Mouse (Mus musculus): ENCODE data around the gene Bcar3. TPM values are rescaled to one million over a fixed set of nuclear protein-coding genes. Genes with fewer than 3 reads are reported as not detected.

Bcar3 gene
- polyA plus RNA-seq, 1 experiment from 2014 or later: 13.7 TPM

DNA sequence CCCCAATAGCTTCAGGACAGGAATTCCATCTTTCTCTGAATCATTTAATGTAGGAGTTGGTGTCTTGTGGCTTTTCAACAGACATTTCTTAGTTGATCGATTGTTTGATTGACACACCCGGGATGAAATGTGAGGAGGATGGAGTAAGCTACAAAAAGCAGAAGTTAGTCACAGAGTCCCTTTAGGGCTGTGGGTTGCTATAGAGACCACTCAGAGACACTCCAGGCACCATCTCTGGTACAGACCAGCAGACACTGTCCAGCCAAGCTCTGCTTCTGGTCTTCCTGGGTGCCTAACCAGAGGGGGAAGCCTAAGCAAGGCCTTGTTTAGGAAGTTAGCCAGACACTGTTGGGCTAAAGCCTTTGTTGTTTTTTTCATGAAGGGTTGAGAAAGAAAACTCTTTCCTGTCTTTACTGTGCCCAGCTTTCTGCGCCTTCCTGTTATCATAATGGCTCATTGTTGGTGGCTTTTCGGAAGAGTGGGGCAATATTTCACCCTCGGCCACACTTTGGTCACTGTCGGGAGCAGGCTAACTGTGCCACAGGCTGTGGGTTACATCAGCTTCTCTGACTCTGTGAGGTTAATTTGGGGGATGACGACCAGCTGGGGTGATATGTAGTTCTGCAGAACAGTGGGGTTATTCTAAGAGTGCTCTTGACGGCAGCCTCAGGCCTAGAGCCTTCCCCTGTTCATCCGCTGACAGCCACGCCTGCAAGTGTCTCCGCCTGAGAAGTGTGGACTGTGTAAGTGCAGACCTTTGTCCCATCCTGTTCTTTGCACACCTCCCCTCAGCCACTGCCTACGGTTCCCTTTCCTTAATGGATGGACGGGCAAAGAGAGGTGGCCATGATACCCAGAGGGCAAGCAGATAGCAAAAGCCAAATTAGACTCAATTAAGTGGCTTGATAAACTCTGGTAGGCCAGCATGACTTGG lies 46.5 kb downstream of the Bcar3 start:
- Histone ChIP-seq H3K4me3 (replicated peaks; ENCODE audit: low read length) (no peak overlapping the region), H3K27me3 (ENCODE audit: control insufficient read depth, insufficient read depth, low read length) (no peaks in the 10 kb centered on the region), H3K27ac (ENCODE audit: low read length) (no peak overlapping the region), H3K4me1 (ENCODE audit: control insufficient read depth, insufficient read depth, low read length) (no peaks in the 10 kb centered on the region), H3K4me2 (ENCODE audit: low read depth, low read length) (no peak overlapping the region), H3K9me3 (replicated peaks; ENCODE audit: control insufficient read depth, low read length) (no peaks in the 10 kb centered on the region), H3K36me3 (ENCODE audit: control insufficient read depth, insufficient read depth, low read length) (no peaks in the 10 kb centered on the region), H3K9ac (ENCODE audit: low read length) (no peak overlapping the region)
- ATAC-seq (ENCODE audit: insufficient read depth, low FRiP score): no peak
- 73% methylated on average over 13 of the region's 13 CpGs for WGBS

DNA sequence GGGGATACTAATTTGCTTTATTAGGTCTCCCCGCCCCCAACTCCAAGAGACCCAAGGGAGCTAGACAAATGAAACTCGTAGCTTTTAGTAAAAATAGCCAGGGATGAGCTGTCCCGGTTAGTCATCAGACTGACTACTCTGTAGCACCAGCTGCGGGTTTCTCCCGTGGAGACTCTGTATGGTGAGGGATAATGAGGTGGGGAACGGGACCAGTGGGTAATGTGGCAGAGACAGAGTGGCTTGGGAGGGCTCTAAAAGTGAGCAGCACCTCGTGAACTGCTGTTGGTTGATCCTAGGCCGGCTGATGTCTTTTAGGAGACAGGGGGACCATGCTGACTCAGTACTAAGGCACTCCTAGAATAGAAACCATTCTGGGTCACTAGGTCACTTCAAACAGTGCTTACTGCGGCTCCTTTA lies 49.5 kb downstream of the Bcar3 start:
- Histone ChIP-seq H3K27me3 (ENCODE audit: control insufficient read depth, insufficient read depth, low read length) (no peaks in the 10 kb centered on the region), H3K27ac (ENCODE audit: low read length) (no peak overlapping the region), H3K9ac (ENCODE audit: low read length) (no peak overlapping the region), H3K9me3 (replicated peaks; ENCODE audit: control insufficient read depth, low read length) (no peaks in the 10 kb centered on the region), H3K4me2 (ENCODE audit: low read depth, low read length) (no peak overlapping the region), H3K4me1 (ENCODE audit: control insufficient read depth, insufficient read depth, low read length) (no peaks in the 10 kb centered on the region), H3K4me3 (replicated peaks; ENCODE audit: low read length) (no peak overlapping the region), H3K36me3 (ENCODE audit: control insufficient read depth, insufficient read depth, low read length) (no peaks in the 10 kb centered on the region)
- no peak for ATAC-seq (ENCODE audit: insufficient read depth, low FRiP score)
- 58% methylated on average over 9 of the region's 9 CpGs for WGBS

- H3K9ac ChIP-seq (ENCODE audit: low read length): no peak overlapping the region
- H3K9me3 ChIP-seq (replicated peaks; ENCODE audit: control insufficient read depth, low read length): no peaks in the 10 kb centered on the region
- H3K4me2 ChIP-seq (ENCODE audit: low read depth, low read length): no peak overlapping the region
- no peak for ATAC-seq (ENCODE audit: insufficient read depth, low FRiP score)
- H3K27me3 ChIP-seq (ENCODE audit: control insufficient read depth, insufficient read depth, low read length): no peaks in the 10 kb centered on the region
- peaks cover 3% of the 10 kb centered on the region; the same call in 1 of the 2 replicates for H3K4me1 ChIP-seq (ENCODE audit: control insufficient read depth, insufficient read depth, low read length)
- 68% methylated on average over 5 of the region's 5 CpGs for WGBS
- H3K27ac ChIP-seq (ENCODE audit: low read length): no peak overlapping the region
- no peak overlapping the region for H3K4me3 ChIP-seq (replicated peaks; ENCODE audit: low read length)
- H3K36me3 ChIP-seq (ENCODE audit: control insufficient read depth, insufficient read depth, low read length): no peaks in the 10 kb centered on the region
These were observed 50.4 kb downstream of the Bcar3 start for GRCm38 (mm10) chr3:122344350-122344749.

DNA sequence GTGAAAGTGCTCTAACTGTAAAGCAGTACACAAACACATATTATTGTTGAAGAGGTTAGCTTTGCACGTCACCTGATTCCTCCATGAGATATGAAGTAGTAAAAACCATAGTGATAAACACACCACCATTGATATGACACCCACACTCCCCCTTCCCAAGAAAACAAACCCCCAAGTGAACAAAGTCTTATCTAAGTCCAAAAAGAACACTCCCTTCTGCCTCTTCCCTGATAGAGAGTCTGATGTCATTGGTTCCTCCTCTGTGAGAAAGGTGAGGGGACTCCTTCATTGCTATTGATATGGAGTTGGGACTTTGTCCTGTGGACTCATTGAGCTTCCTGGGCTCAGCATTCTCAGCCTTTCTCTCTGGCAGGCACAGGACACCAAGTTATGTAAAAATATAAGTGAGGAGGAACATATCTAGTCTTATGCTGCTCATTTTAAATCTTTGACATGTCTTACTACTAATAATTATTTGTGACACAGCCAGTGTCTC lies 52.1 kb downstream of the Bcar3 start:
- no peak overlapping the region for H3K4me2 ChIP-seq (ENCODE audit: low read depth, low read length)
- H3K4me1 ChIP-seq (ENCODE audit: control insufficient read depth, insufficient read depth, low read length): peaks cover 3% of the 10 kb centered on the region; the same call in 1 of the 2 replicates
- H3K9ac ChIP-seq (ENCODE audit: low read length): no peak overlapping the region
- no peak for ATAC-seq (ENCODE audit: insufficient read depth, low FRiP score)
- H3K27ac ChIP-seq (ENCODE audit: low read length): no peak overlapping the region
- H3K9me3 ChIP-seq (replicated peaks; ENCODE audit: control insufficient read depth, low read length): no peaks in the 10 kb centered on the region
- WGBS: 73% methylated on average over 1 of the region's 1 CpGs
- no peaks in the 10 kb centered on the region for H3K27me3 ChIP-seq (ENCODE audit: control insufficient read depth, insufficient read depth, low read length)
- no peaks in the 10 kb centered on the region for H3K36me3 ChIP-seq (ENCODE audit: control insufficient read depth, insufficient read depth, low read length)
- H3K4me3 ChIP-seq (replicated peaks; ENCODE audit: low read length): no peak overlapping the region

DNA sequence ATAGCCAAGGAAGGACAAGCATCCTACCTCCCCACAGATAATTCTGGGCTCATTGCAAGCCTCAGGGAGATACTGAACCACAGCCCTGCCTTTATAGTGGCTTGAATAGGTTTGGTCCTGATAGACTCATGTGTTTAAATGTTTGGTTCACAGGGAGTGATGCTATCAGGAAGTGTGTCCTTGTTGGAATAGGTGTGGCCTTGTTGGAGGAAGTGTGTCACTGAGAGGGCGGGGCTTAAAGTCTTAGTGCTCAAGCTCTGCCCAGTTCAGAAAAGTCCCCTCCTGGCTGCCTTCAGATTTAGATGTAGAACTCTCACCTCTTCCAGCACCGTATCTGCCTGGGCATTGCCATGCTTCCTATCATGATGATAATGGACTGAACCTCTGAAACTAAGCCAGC lies 52.7 kb downstream of the Bcar3 start:
- H3K27me3 ChIP-seq (ENCODE audit: control insufficient read depth, insufficient read depth, low read length): no peaks in the 10 kb centered on the region
- ATAC-seq (ENCODE audit: insufficient read depth, low FRiP score): no peak
- WGBS: 98% methylated on average over 2 of the region's 2 CpGs
- no peak overlapping the region for H3K9ac ChIP-seq (ENCODE audit: low read length)
- H3K4me3 ChIP-seq (replicated peaks; ENCODE audit: low read length): no peak overlapping the region
- H3K36me3 ChIP-seq (ENCODE audit: control insufficient read depth, insufficient read depth, low read length): no peaks in the 10 kb centered on the region
- H3K27ac ChIP-seq (ENCODE audit: low read length): no peak overlapping the region
- H3K9me3 ChIP-seq (replicated peaks; ENCODE audit: control insufficient read depth, low read length): no peaks in the 10 kb centered on the region
- peaks cover 3% of the 10 kb centered on the region; the same call in 1 of the 2 replicates for H3K4me1 ChIP-seq (ENCODE audit: control insufficient read depth, insufficient read depth, low read length)
- H3K4me2 ChIP-seq (ENCODE audit: low read depth, low read length): no peak overlapping the region

DNA sequence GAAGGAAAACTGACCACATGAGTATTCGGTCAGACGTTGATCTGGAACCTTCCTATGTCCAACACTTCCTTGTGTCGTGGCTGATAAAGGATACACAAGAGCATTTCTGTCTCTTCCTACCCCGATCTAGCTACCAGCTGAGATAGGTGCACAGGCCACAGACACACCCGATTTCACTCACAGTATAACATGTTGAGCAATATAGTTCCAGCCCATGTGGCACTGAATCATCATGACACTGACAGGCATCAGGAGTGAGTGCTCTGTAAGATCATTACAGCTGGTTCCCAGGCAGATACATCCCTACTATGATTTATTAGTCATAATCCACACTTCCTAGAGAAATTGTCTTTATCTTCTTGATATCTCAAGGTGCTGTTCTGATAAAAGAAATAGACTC lies 54.7 kb downstream of the Bcar3 start:
- no peak overlapping the region for H3K4me3 ChIP-seq (replicated peaks; ENCODE audit: low read length)
- H3K4me2 ChIP-seq (ENCODE audit: low read depth, low read length): no peak overlapping the region
- no peaks in the 10 kb centered on the region for H3K27me3 ChIP-seq (ENCODE audit: control insufficient read depth, insufficient read depth, low read length)
- peaks cover 3% of the 10 kb centered on the region; the same call in 1 of the 2 replicates for H3K4me1 ChIP-seq (ENCODE audit: control insufficient read depth, insufficient read depth, low read length)
- no peak for ATAC-seq (ENCODE audit: insufficient read depth, low FRiP score)
- H3K9me3 ChIP-seq (replicated peaks; ENCODE audit: control insufficient read depth, low read length): no peaks in the 10 kb centered on the region
- 64% methylated on average over 5 of the region's 5 CpGs for WGBS
- H3K9ac ChIP-seq (ENCODE audit: low read length): no peak overlapping the region
- no peaks in the 10 kb centered on the region for H3K36me3 ChIP-seq (ENCODE audit: control insufficient read depth, insufficient read depth, low read length)
- no peak overlapping the region for H3K27ac ChIP-seq (ENCODE audit: low read length)

DNA sequence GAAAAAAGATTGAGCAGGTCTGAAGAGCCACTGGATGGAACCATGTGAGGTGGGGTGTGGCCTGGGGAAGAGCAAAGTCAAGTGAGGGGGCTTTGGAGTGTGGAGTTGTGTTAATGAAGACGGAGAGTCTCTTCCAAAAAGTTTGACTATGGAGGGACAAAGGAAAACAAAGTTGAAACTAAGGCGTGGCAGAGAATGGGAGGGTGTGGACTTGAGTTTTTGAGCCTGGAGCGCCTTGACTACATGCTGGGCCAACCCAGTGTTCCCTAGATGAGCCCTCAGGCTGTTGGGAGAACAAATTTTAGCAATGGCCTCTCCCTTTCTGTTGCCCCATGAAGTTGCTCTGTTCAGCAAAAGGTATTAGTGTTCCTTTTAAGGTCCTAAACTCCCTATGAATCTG lies 58.9 kb downstream of the Bcar3 start:
- Histone ChIP-seq H3K9ac (ENCODE audit: low read length) (no peak overlapping the region), H3K4me1 (ENCODE audit: control insufficient read depth, insufficient read depth, low read length) (peaks cover 3% of the 10 kb centered on the region; the same call in 1 of the 2 replicates), H3K4me2 (ENCODE audit: low read depth, low read length) (no peak overlapping the region), H3K27ac (ENCODE audit: low read length) (no peak overlapping the region), H3K36me3 (ENCODE audit: control insufficient read depth, insufficient read depth, low read length) (no peaks in the 10 kb centered on the region), H3K4me3 (replicated peaks; ENCODE audit: low read length) (no peak overlapping the region), H3K27me3 (ENCODE audit: control insufficient read depth, insufficient read depth, low read length) (no peaks in the 10 kb centered on the region), H3K9me3 (replicated peaks; ENCODE audit: control insufficient read depth, low read length) (no peaks in the 10 kb centered on the region)
- 74% methylated on average over 3 of the region's 3 CpGs for WGBS
- no peak for ATAC-seq (ENCODE audit: insufficient read depth, low FRiP score)

DNA sequence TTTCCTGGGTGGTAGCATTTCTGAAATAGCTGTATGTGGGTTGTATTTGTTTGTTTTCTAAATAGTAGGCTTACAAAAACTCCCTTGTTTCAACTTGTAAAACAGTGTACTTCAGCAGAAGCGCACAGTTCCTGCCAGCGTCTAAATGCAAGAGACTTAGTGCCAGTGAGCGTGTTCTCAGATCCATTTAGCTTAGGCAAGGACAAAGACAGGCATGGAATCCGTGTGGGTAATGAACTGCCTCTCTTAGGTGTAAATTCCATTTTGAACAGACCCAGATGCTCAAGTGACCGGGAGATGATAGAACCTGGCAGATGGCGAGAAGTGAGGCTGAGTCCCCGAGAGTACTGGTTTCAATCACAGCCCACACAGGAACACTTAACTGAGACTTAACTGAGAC lies 65.5 kb downstream of the Bcar3 start:
- H3K36me3 ChIP-seq (ENCODE audit: control insufficient read depth, insufficient read depth, low read length): no peaks in the 10 kb centered on the region
- 80% methylated on average over 7 of the region's 7 CpGs for WGBS
- no peak overlapping the region for H3K9ac ChIP-seq (ENCODE audit: low read length)
- no peaks in the 10 kb centered on the region for H3K4me1 ChIP-seq (ENCODE audit: control insufficient read depth, insufficient read depth, low read length)
- H3K9me3 ChIP-seq (replicated peaks; ENCODE audit: control insufficient read depth, low read length): no peaks in the 10 kb centered on the region
- ATAC-seq (ENCODE audit: insufficient read depth, low FRiP score): no peak
- no peak overlapping the region for H3K27ac ChIP-seq (ENCODE audit: low read length)
- no peak overlapping the region for H3K4me3 ChIP-seq (replicated peaks; ENCODE audit: low read length)
- no peaks in the 10 kb centered on the region for H3K27me3 ChIP-seq (ENCODE audit: control insufficient read depth, insufficient read depth, low read length)
- H3K4me2 ChIP-seq (ENCODE audit: low read depth, low read length): no peak overlapping the region

DNA sequence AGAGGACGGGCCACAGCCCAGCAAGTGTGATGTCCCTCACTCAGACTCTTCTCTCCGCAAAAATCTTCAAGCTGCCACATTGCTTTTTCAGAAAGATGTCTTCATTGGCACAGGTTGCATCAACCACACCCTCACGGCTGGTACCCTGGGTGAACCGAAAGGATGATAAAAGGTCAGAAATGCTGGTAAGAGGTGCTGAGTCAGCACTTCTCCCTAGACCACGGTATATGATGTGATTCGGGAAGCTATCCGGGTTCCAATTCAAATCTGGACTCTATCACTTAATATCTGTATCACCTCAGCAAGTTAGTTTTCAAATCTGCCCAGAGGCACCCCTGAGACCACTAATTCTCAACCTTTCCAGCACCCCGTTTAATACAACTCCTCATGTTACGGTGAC lies 66.0 kb downstream of the Bcar3 start:
- no peak overlapping the region for H3K4me2 ChIP-seq (ENCODE audit: low read depth, low read length)
- WGBS: 93% methylated on average over 9 of the region's 9 CpGs
- no peak for ATAC-seq (ENCODE audit: insufficient read depth, low FRiP score)
- 0 out of 2 replicates have a peak, but pooled peaks cover 2% of the 10 kb centered on the region for H3K4me1 ChIP-seq (ENCODE audit: control insufficient read depth, insufficient read depth, low read length)
- no peaks in the 10 kb centered on the region for H3K9me3 ChIP-seq (replicated peaks; ENCODE audit: control insufficient read depth, low read length)
- H3K4me3 ChIP-seq (replicated peaks; ENCODE audit: low read length): no peak overlapping the region
- no peaks in the 10 kb centered on the region for H3K27me3 ChIP-seq (ENCODE audit: control insufficient read depth, insufficient read depth, low read length)
- no peaks in the 10 kb centered on the region for H3K36me3 ChIP-seq (ENCODE audit: control insufficient read depth, insufficient read depth, low read length)
- no peak overlapping the region for H3K9ac ChIP-seq (ENCODE audit: low read length)
- no peak overlapping the region for H3K27ac ChIP-seq (ENCODE audit: low read length)

Measured in stomach, embryonic 16.5 days (tissue).